Mouse (Mus musculus) ES-E14 (cell line): ENCODE data around the gene Gal3st1. TPM values are rescaled to one million over a fixed set of nuclear protein-coding genes. Genes with fewer than 3 reads are reported as not detected.
A peak's percentile ranks its signal among the peaks of the same experiment; 100 is the strongest.

ENCODE experiments used
- DNase-seq: peaks from one replicate; pipeline ENCODE4 v3.0.0-alpha.2; 2013; ENCODE audit warnings: low read depth, low spot score
- H3K27ac ChIP-seq: 2 replicates; pipeline ENCODE4 v1.5.1; 2012; ENCODE audit warnings: low read depth, mild to moderate bottlenecking, low read length, moderate library complexity, mixed read lengths; ENCODE audit not compliant: poor library complexity, insufficient read depth, severe bottlenecking
- H3K36me3 ChIP-seq: 2 replicates; pipeline ENCODE4 v1.6.1; 2012; ENCODE audit warnings: mild to moderate bottlenecking, low read length, moderate library complexity, mixed read lengths; ENCODE audit not compliant: control insufficient read depth, poor library complexity, insufficient read depth, severe bottlenecking
- H3K4me1 ChIP-seq, 2 experiments: fragments of 150-350 bp in 1 of 2; sonication (generic) in 1 of 2; 2 replicates each; pipeline ENCODE4 v1.6.1; 2012; ENCODE audit warnings: low read length in 2 of 2, mild to moderate bottlenecking in 1 of 2, mixed read lengths in 1 of 2; ENCODE audit not compliant: control insufficient read depth in 2 of 2, insufficient read depth in 2 of 2, poor library complexity in 1 of 2
- H3K4me3 ChIP-seq, 2 experiments: fragments of 150-350 bp in 1 of 2; sonication (generic) in 1 of 2; 2 replicates each; pipeline ENCODE4 v1.5.1; 2012; ENCODE audit warnings: low read length in 2 of 2, low read depth in 1 of 2, mild to moderate bottlenecking in 1 of 2, mixed read lengths in 1 of 2; ENCODE audit not compliant: insufficient read depth in 1 of 2, poor library complexity in 1 of 2, severe bottlenecking in 1 of 2
- H3K9ac ChIP-seq: 2 replicates; pipeline ENCODE4 v1.6.1; 2012; ENCODE audit warnings: low read depth, mild to moderate bottlenecking, low read length, mixed read lengths; ENCODE audit not compliant: poor library complexity, insufficient read depth, severe bottlenecking
- H3K9me3 ChIP-seq: fragments of 150-350 bp; sonication (generic); 2 replicates; pipeline ENCODE4 v1.6.1; 2012; ENCODE audit warnings: low read depth, mild to moderate bottlenecking, low read length; ENCODE audit not compliant: control insufficient read depth, insufficient read depth
- CHD2 ChIP-seq: IDR thresholded peaks from 2 replicates; pipeline ENCODE4 v1.6.1; 2014; ENCODE audit warnings: mild to moderate bottlenecking, low read depth, low read length, inconsistent platforms
- HCFC1 ChIP-seq: IDR thresholded peaks from 2 replicates; pipeline ENCODE4 v1.6.1; 2012; ENCODE audit warnings: low read length, inconsistent platforms, borderline replicate concordance; ENCODE audit not compliant: insufficient read depth
- MAFK ChIP-seq: IDR thresholded peaks from 2 replicates; pipeline ENCODE4 v1.6.1; 2014; ENCODE audit warnings: mild to moderate bottlenecking, low read depth, low read length, inconsistent platforms; ENCODE audit not compliant: insufficient read depth
- ZC3H11A ChIP-seq: IDR thresholded peaks from 2 replicates; pipeline ENCODE4 v1.6.1; 2012; ENCODE audit warnings: low read depth, mild to moderate bottlenecking, inconsistent platforms, low read length, borderline replicate concordance
- ZNF384 ChIP-seq: IDR thresholded peaks from 2 replicates; pipeline ENCODE4 v1.6.1; 2012; ENCODE audit warnings: low read depth, low read length, inconsistent platforms
- in situ Hi-C, 2 experiments: fragments of 600-800 bp; cut with MboI; formaldehyde crosslinking; loops; one replicate each; pipeline ENCODE4 v1.15.1; 2025; ENCODE audit warnings: low sequenced_read_pairs in 2 of 2, inconsistent platforms in 1 of 2; ENCODE audit not compliant: unreplicated experiment in 2 of 2
- total RNA-seq: library from RNA; depleted of rRNA; stranded (reverse); fragments of 300-350 nt; gene quantifications from 2 replicates; pipeline ENCODE4 v1.2.3, GENCODE M21; 2012

Gene Gal3st1
- total RNA-seq, 1 experiment = 4.9 TPM

DNA sequence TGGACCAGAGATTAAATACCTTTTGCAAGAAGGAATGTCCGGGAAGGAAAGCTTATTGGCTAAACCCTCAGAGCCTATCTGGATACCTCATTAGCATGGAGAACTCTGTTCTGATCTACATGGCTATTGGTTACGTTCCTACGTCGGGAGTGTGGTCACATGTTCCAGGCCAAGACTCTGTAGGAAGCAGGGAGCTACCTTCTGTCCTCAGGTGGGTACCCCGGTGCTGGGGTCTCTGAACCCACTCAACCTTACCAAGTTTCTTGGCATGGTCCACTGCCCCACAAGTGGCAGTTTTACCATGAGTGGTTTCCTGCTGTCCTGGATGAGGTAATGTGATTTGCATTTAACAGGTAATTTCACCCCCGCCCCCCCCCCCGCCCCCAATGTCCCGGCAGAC is 43.6 kb downstream of the Gal3st1 start:
- Histone ChIP-seq H3K27ac (no peak overlapping the region), H3K4me1 (peaks cover 2 to 18% of the 10 kb centered on the region in 2 experiments; a peak in 3 of 4 replicates), H3K36me3 (no peaks in the 10 kb centered on the region), H3K9me3 (no peaks in the 10 kb centered on the region), H3K4me3 (no peak overlapping the region), H3K9ac (no peak overlapping the region)
- in situ Hi-C loops = no loop called here
- no peak for TF ChIP-seq ZNF384
- TF ChIP-seq CHD2 = no peak
- no peak for TF ChIP-seq HCFC1
- TF ChIP-seq MAFK = no peak
- TF ChIP-seq ZC3H11A = no peak
- no peak for DNase-seq

GRCm38 (mm10) chr11:4027561-4028334 is 44.3 kb downstream of the Gal3st1 start:
- DNase-seq = no peak
- Histone ChIP-seq H3K4me1 (peaks cover 3 to 21% of the 10 kb centered on the region in 2 experiments; a peak in 3 of 4 replicates), H3K4me3 (no peak overlapping the region), H3K36me3 (no peaks in the 10 kb centered on the region), H3K9me3 (no peaks in the 10 kb centered on the region), H3K9ac (no peak overlapping the region), H3K27ac (no peak overlapping the region)
- in situ Hi-C loops = no loop called here
- TF ChIP-seq MAFK = no peak
- no peak for TF ChIP-seq ZNF384
- no peak for TF ChIP-seq CHD2
- TF ChIP-seq ZC3H11A = no peak
- TF ChIP-seq HCFC1 = no peak

- H3K9ac ChIP-seq = no peak overlapping the region
- H3K36me3 ChIP-seq = no peaks in the 10 kb centered on the region
- H3K4me1 ChIP-seq = peaks cover 3 to 19% of the 10 kb centered on the region in 2 experiments; a peak in 3 of 4 replicates
- H3K9me3 ChIP-seq = no peaks in the 10 kb centered on the region
- no peak for DNase-seq
- no peak for TF ChIP-seq MAFK
- TF ChIP-seq ZNF384 = no peak
- TF ChIP-seq HCFC1 = no peak
- TF ChIP-seq ZC3H11A = no peak
- TF ChIP-seq CHD2 = no peak
- in situ Hi-C loops = no loop called here
- H3K27ac ChIP-seq = no peak overlapping the region
- no peak overlapping the region for H3K4me3 ChIP-seq
Measured at GRCm38 (mm10) chr11:4029343-4029742, 45.9 kb downstream of the Gal3st1 start.

GRCm38 (mm10) chr11:4031126-4031941 is 47.9 kb downstream of the Gal3st1 start, which contains the start of gene Sec14l4:
Gene Sec14l4, plus strand, starts transcription at chr11:4031462.
- Histone ChIP-seq H3K36me3 (no peaks in the 10 kb centered on the region), H3K4me1 (peaks cover 7 to 19% of the 10 kb centered on the region in 2 experiments; a peak in 3 of 4 replicates), H3K4me3 (peak within 1 kb of the TSS; percentile 45 to 56), H3K9me3 (no peaks in the 10 kb centered on the region), H3K27ac (no peak within 1 kb of the TSS), H3K9ac (peak within 1 kb of the TSS; percentile 55; the same call in 1 of the 2 replicates)
- DNase-seq = no peak
- TF ChIP-seq ZC3H11A (no peak), HCFC1 (no peak), CHD2 (no peak), MAFK (no peak), ZNF384 (no peak)
- in situ Hi-C loops = no loop called here
